Mouse (Mus musculus) liver, embryonic 12.5 days (tissue): ENCODE measurements around the gene Tmem222. TPM values are rescaled to one million over a fixed set of nuclear protein-coding genes. Genes with fewer than 3 reads are reported as not detected.

Experiments
- ATAC-seq: fragments of 200-750 bp; cut with Nextera tagmentation; 2 replicates; pipeline ENCODE4 v1.8.0; 2017; ENCODE audit warnings: moderate number of reproducible peaks, mild to moderate bottlenecking, moderate library complexity
- H3K27ac ChIP-seq: fragments of 300-500 bp; sonication (generic); 2 replicates; pipeline ENCODE4 v1.5.1; 2016; ENCODE audit warnings: mild to moderate bottlenecking
- H3K27me3 ChIP-seq: fragments of 300-500 bp; sonication (generic); replicated peaks from 2 replicates; pipeline ENCODE4 v1.6.1; 2016; ENCODE audit warnings: mild to moderate bottlenecking, moderate library complexity
- H3K36me3 ChIP-seq: fragments of 300-500 bp; sonication (generic); 2 replicates; pipeline ENCODE4 v1.6.1; 2016; ENCODE audit warnings: mild to moderate bottlenecking, moderate library complexity
- H3K4me1 ChIP-seq: fragments of 300-500 bp; sonication (generic); 2 replicates; pipeline ENCODE4 v1.6.1; 2016
- H3K4me2 ChIP-seq: fragments of 300-500 bp; sonication (generic); 2 replicates; pipeline ENCODE4 v1.6.1; 2016; ENCODE audit warnings: mild to moderate bottlenecking, moderate library complexity
- H3K4me3 ChIP-seq: fragments of 300-500 bp; sonication (generic); 2 replicates; pipeline ENCODE4 v1.5.1; 2016; ENCODE audit warnings: mild to moderate bottlenecking, moderate library complexity
- H3K9ac ChIP-seq: fragments of 300-500 bp; sonication (generic); 2 replicates; pipeline ENCODE4 v1.6.1; 2016; ENCODE audit warnings: mild to moderate bottlenecking, moderate library complexity
- H3K9me3 ChIP-seq: fragments of 300-500 bp; sonication (generic); replicated peaks from 2 replicates; pipeline ENCODE4 v1.6.1; 2016; ENCODE audit warnings: mild to moderate bottlenecking, moderate library complexity
- WGBS: fragments of 180-500 bp; shearing (Covaris S2); methylation state at CpG from one replicate; pipeline ENCODE4 v1.1.7; 2016; ENCODE audit not compliant: insufficient replicate concordance; 5-methylcytosine and 5-hydroxymethylcytosine counted together
- polyA plus RNA-seq: library from polyadenylated mRNA; unstranded; fragments of >200 nt; fragmentation: Nextera tagmentation; extraction: Ambion mirVana; gene quantifications from 2 replicates; pipeline ENCODE4 v1.2.1, GENCODE M21; 2016

The Tmem222 gene
- polyA plus RNA-seq, 1 experiment from 2014 or later, result 48.4 TPM

- H3K27me3 ChIP-seq, result peaks cover 6% of the 10 kb centered on the region; the same call in 1 of the 2 replicates
- no peak overlapping the region for H3K9ac ChIP-seq
- peaks cover 67% of the 10 kb centered on the region for H3K36me3 ChIP-seq
- 48% methylated on average over 12 of the region's 12 CpGs for WGBS
- ATAC-seq, result no peak
- H3K9me3 ChIP-seq, result no peaks in the 10 kb centered on the region
- H3K4me1 ChIP-seq, result peaks cover 3% of the 10 kb centered on the region
- H3K4me2 ChIP-seq, result no peak overlapping the region
- no peak overlapping the region for H3K4me3 ChIP-seq
- H3K27ac ChIP-seq, result no peak overlapping the region
Measured at GRCm38 (mm10) chr4:133298516-133299365, 21.1 kb upstream of the Tmem222 start.

GRCm38 (mm10) chr4:133297801-133298238 lies 20.2 kb upstream of the Tmem222 start:
- peaks cover 12% of the 10 kb centered on the region for H3K4me1 ChIP-seq
- WGBS, result 7% methylated on average over 5 of the region's 5 CpGs
- peak; percentile 70 for ATAC-seq

GRCm38 (mm10) chr4:133297360-133297759 lies 19.8 kb upstream of the Tmem222 start:
- no peak overlapping the region for H3K27ac ChIP-seq
- peaks cover 10% of the 10 kb centered on the region; the same call in 1 of the 2 replicates for H3K27me3 ChIP-seq
- no peak overlapping the region for H3K9ac ChIP-seq
- H3K4me1 ChIP-seq, result peaks cover 16% of the 10 kb centered on the region
- H3K4me3 ChIP-seq, result no peak overlapping the region
- no peak overlapping the region for H3K4me2 ChIP-seq
- 72% methylated on average over 10 of the region's 10 CpGs for WGBS
- peaks cover 67% of the 10 kb centered on the region for H3K36me3 ChIP-seq
- H3K9me3 ChIP-seq, result no peaks in the 10 kb centered on the region
- 0 out of 2 replicates have a peak, but pooled peaks have one; percentile 9 for ATAC-seq

More at GRCm38 (mm10) chr4:133297801-133298238, 20.2 kb upstream of the Tmem222 start:
- no peak overlapping the region for H3K27ac ChIP-seq
- no peak overlapping the region for H3K9ac ChIP-seq
- no peak overlapping the region for H3K4me2 ChIP-seq
- H3K27me3 ChIP-seq, result peaks cover 8% of the 10 kb centered on the region; the same call in 1 of the 2 replicates
- no peaks in the 10 kb centered on the region for H3K9me3 ChIP-seq
- H3K4me3 ChIP-seq, result no peak overlapping the region
- peaks cover 67% of the 10 kb centered on the region for H3K36me3 ChIP-seq

GRCm38 (mm10) chr4:133294084-133294483 lies 16.5 kb upstream of the Tmem222 start:
- Histone ChIP-seq H3K36me3 (peaks cover 42% of the 10 kb centered on the region), H3K4me3 (no peak overlapping the region), H3K4me2 (no peak overlapping the region), H3K4me1 (peaks cover 20% of the 10 kb centered on the region), H3K9me3 (no peaks in the 10 kb centered on the region), H3K9ac (no peak overlapping the region), H3K27ac (no peak overlapping the region), H3K27me3 (peaks cover 10% of the 10 kb centered on the region; the same call in 1 of the 2 replicates)
- 75% methylated on average over 11 of the region's 11 CpGs for WGBS
- no peak for ATAC-seq

GRCm38 (mm10) chr4:133292901-133293843 lies 15.6 kb upstream of the Tmem222 start:
- 0 out of 2 replicates have a peak overlapping the region, but pooled peaks have one; percentile 8 for H3K9ac ChIP-seq
- ATAC-seq, result no peak

GRCm38 (mm10) chr4:133292405-133292804 lies 14.8 kb upstream of the Tmem222 start:
- no peaks in the 10 kb centered on the region for H3K9me3 ChIP-seq
- H3K9ac ChIP-seq, result no peak overlapping the region
- H3K36me3 ChIP-seq, result peaks cover 42% of the 10 kb centered on the region
- no peak overlapping the region for H3K27ac ChIP-seq
- ATAC-seq, result no peak
- WGBS, result 79% methylated on average over 4 of the region's 4 CpGs
- peaks cover 4% of the 10 kb centered on the region for H3K27me3 ChIP-seq
- peaks cover 26% of the 10 kb centered on the region for H3K4me1 ChIP-seq
- no peak overlapping the region for H3K4me2 ChIP-seq
- no peak overlapping the region for H3K4me3 ChIP-seq

More at GRCm38 (mm10) chr4:133292901-133293843, 15.6 kb upstream of the Tmem222 start:
- H3K4me1 ChIP-seq, result peaks cover 20% of the 10 kb centered on the region
- no peak overlapping the region for H3K4me2 ChIP-seq
- 60% methylated on average over 24 of the region's 24 CpGs for WGBS
- no peak overlapping the region for H3K4me3 ChIP-seq
- peaks cover 4% of the 10 kb centered on the region; the same call in 1 of the 2 replicates for H3K27me3 ChIP-seq
- H3K27ac ChIP-seq, result no peak overlapping the region
- peaks cover 42% of the 10 kb centered on the region for H3K36me3 ChIP-seq
- no peaks in the 10 kb centered on the region for H3K9me3 ChIP-seq

GRCm38 (mm10) chr4:133291255-133291654 lies 13.7 kb upstream of the Tmem222 start:
- 56% methylated on average over 1 of the region's 1 CpGs for WGBS
- Histone ChIP-seq H3K27ac (no peak overlapping the region), H3K4me1 (peaks cover 38% of the 10 kb centered on the region), H3K9ac (no peak overlapping the region), H3K36me3 (peaks cover 31% of the 10 kb centered on the region), H3K4me2 (no peak overlapping the region), H3K9me3 (no peaks in the 10 kb centered on the region), H3K4me3 (no peak overlapping the region), H3K27me3 (peaks cover 4% of the 10 kb centered on the region)
- peak; percentile 65; the same call in 1 of the 2 replicates for ATAC-seq

- Histone ChIP-seq H3K4me3 (no peak overlapping the region), H3K27ac (no peak overlapping the region), H3K9me3 (no peaks in the 10 kb centered on the region), H3K4me1 (peaks cover 66% of the 10 kb centered on the region), H3K4me2 (peak overlapping the region; percentile 42), H3K36me3 (no peaks in the 10 kb centered on the region), H3K27me3 (no peaks in the 10 kb centered on the region; the same call in 1 of the 2 replicates), H3K9ac (no peak overlapping the region)
- WGBS, result 48% methylated on average over 4 of the region's 4 CpGs
- no peak for ATAC-seq
Measured at GRCm38 (mm10) chr4:133286476-133287077, 9.0 kb upstream of the Tmem222 start.

- H3K9me3 ChIP-seq, result no peaks in the 10 kb centered on the region
- WGBS, result 12% methylated on average over 5 of the region's 5 CpGs
- peak; percentile 91 for ATAC-seq
- H3K4me3 ChIP-seq, result no peak overlapping the region
- no peaks in the 10 kb centered on the region for H3K36me3 ChIP-seq
- peak overlapping the region; percentile 2; the same call in 1 of the 2 replicates for H3K9ac ChIP-seq
- no peaks in the 10 kb centered on the region; the same call in 1 of the 2 replicates for H3K27me3 ChIP-seq
- H3K4me1 ChIP-seq, result peaks cover 66% of the 10 kb centered on the region
- H3K4me2 ChIP-seq, result peak overlapping the region; percentile 42
- H3K27ac ChIP-seq, result peak overlapping the region; percentile 79
Measured at GRCm38 (mm10) chr4:133285950-133286349, 8.4 kb upstream of the Tmem222 start.

- Histone ChIP-seq H3K27me3 (no peaks in the 10 kb centered on the region; the same call in 1 of the 2 replicates), H3K4me1 (peaks cover 66% of the 10 kb centered on the region), H3K36me3 (no peaks in the 10 kb centered on the region), H3K27ac (peak overlapping the region; percentile 79), H3K9me3 (no peaks in the 10 kb centered on the region), H3K9ac (peak overlapping the region; percentile 2; the same call in 1 of the 2 replicates), H3K4me2 (peak overlapping the region; percentile 42), H3K4me3 (no peak overlapping the region)
- 29% methylated on average over 3 of the region's 3 CpGs for WGBS
- ATAC-seq, result peak; percentile 76
Measured at GRCm38 (mm10) chr4:133285299-133285698, 7.7 kb upstream of the Tmem222 start.

GRCm38 (mm10) chr4:133282656-133283055 lies 5.1 kb upstream of the Tmem222 start:
- H3K36me3 ChIP-seq, result no peaks in the 10 kb centered on the region
- no peak overlapping the region for H3K9ac ChIP-seq
- no peak overlapping the region for H3K4me3 ChIP-seq
- H3K4me1 ChIP-seq, result peaks cover 75% of the 10 kb centered on the region
- H3K27me3 ChIP-seq, result no peaks in the 10 kb centered on the region
- WGBS, result 39% methylated on average over 4 of the region's 4 CpGs
- H3K4me2 ChIP-seq, result no peak overlapping the region
- H3K9me3 ChIP-seq, result no peaks in the 10 kb centered on the region
- H3K27ac ChIP-seq, result no peak overlapping the region
- ATAC-seq, result no peak
